Mouse (Mus musculus): ENCODE measurements around the gene Efna5. TPM values are rescaled to one million over a fixed set of nuclear protein-coding genes. Genes with fewer than 3 reads are reported as not detected.

The Efna5 gene
- total and polyA plus RNA-seq, 2 experiments: 0.94 to 2.1 TPM

GRCm38 (mm10) chr17:62883476-62884128, 2.5 kb upstream of the Efna5 start:
- no peaks in the 10 kb centered on the region for H3K79me2 ChIP-seq (ENCODE audit: control insufficient read depth, insufficient read depth, low read length)
- H3K27ac ChIP-seq (replicated peaks; ENCODE audit: insufficient read depth, low read depth, low read length): no peak overlapping the region
- WGBS: under 1% methylated on average over 34 of the region's 34 CpGs
- H3K27me3 ChIP-seq (ENCODE audit: control insufficient read depth, insufficient read depth, low read length): peaks cover 16% of the 10 kb centered on the region
- H3K9ac ChIP-seq (ENCODE audit: low read depth, low read length): no peak overlapping the region
- H3K36me3 ChIP-seq (ENCODE audit: control insufficient read depth, insufficient read depth, low read length): no peaks in the 10 kb centered on the region
- H3K4me1 ChIP-seq (ENCODE audit: control insufficient read depth, insufficient read depth, low read length): peaks cover 3% of the 10 kb centered on the region; the same call in 1 of the 2 replicates
- H3K4me3 ChIP-seq (ENCODE audit: insufficient read depth, low read depth, low read length): peak overlapping the region; percentile 43
- DNase-seq (ENCODE audit: extremely low read depth, low read depth, low spot score): peak; percentile 7
- TF ChIP-seq CTCF (IDR thresholded peaks at IDR 0.05; ENCODE audit: low read depth, low read length) (no peak), POLR2A (IDR thresholded peaks at IDR 0.05; ENCODE audit: extremely low read depth, insufficient read depth, low read length) (no peak)

DNA sequence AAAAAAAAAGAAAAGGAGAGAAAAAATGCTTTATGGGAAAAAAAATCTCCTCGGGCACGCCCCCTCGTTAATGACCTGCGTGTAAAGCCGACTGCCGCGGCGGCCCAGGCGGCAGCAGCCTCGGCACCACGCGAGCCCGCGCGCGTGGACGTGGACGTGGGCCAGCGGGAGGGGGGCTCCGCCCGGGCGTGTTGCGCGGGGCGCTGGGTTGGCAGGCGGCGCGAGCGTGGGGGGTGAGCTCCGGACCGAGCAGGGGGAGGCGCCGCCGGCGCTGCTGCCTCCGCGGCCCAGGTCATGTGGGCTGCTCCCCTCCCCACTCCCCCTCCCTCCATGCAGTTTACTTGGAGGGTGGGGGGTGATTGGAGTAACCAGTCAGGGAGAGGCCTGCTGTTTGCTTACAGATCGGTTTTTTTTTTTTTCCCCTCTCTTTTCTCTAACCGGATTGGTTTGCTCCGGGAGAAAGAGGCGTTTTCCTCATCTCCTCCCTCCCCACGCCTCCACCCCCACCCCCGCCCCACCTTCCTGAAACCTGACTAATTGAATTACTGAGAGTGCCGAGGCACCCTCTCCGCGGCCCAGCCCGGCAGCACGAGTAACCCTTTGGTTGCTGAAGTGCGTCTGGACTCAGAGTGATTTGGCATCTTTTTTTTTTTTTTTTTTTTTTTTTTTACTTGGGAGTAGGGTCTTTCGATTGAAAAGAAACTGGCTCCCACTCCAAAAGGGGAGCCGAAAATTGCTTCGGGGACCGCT, 1.8 kb upstream of the Efna5 start:
- Histone ChIP-seq H3K9ac (ENCODE audit: low read depth, low read length) (peak overlapping the region; percentile 52), H3K36me3 (ENCODE audit: control insufficient read depth, insufficient read depth, low read length) (no peaks in the 10 kb centered on the region), H3K4me3 (ENCODE audit: insufficient read depth, low read depth, low read length) (peak overlapping the region; percentile 64), H3K27ac (replicated peaks; ENCODE audit: insufficient read depth, low read depth, low read length) (no peak overlapping the region), H3K4me1 (ENCODE audit: control insufficient read depth, insufficient read depth, low read length) (peaks cover 3% of the 10 kb centered on the region; the same call in 1 of the 2 replicates), H3K79me2 (ENCODE audit: control insufficient read depth, insufficient read depth, low read length) (no peaks in the 10 kb centered on the region), H3K27me3 (ENCODE audit: control insufficient read depth, insufficient read depth, low read length) (peaks cover 16% of the 10 kb centered on the region)
- DNase-seq (ENCODE audit: extremely low read depth, low read depth, low spot score): peak; percentile 94
- TF ChIP-seq CTCF (IDR thresholded peaks at IDR 0.05; ENCODE audit: low read depth, low read length) (no peak), POLR2A (IDR thresholded peaks at IDR 0.05; ENCODE audit: extremely low read depth, insufficient read depth, low read length) (no peak)
- under 1% methylated on average over 48 of the region's 53 CpGs for WGBS

DNA sequence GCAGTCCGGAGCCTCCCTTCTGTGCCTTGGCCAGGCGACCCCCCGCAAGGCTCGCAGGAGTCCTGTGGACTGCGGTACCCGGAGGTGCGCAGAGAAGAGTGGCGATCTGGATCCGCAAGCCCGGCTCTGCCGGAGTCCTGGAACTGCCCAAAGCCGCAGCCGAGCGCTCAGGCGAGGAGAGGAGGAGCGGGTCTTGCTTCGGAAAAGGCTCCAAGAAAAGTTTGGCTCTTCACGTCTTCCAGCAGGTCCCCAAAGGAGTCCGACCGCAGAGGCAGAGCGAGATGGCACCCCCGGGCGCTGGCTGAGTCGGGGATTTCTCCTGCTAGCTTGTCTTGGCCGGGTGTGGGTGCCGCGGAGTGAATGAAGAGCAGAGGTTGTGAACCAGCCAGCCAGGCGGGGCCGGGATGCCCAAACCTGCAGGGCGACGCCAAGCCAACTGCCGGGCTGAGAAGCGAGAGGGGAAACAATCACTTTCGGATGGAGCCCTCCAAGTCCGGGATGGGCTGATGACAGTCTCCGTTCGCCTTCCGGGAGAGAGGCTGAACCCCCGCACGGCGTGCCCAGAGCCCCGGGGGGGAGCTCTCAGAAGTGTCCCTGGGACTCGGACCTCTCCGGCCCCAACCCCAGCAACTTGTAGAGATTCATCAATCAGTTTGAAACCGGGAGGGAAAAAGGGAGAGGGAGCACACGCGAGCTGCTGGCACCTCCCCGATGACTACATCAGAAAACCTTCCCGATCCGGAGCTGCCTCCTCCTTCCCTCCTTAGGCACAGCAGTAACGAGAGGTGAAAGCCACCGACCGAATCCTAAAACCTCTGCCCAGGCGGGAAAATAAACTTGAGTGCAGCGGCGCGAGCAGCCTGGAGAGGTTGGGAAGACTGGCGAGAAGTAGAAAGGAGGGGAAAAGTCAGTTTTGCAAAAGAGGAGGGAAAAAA, 941 bp upstream of the Efna5 start:
- 0 out of 2 replicates have a peak overlapping the region, but pooled peaks have one; percentile 13 for H3K9ac ChIP-seq (ENCODE audit: low read depth, low read length)
- WGBS: under 1% methylated on average over 57 of the region's 58 CpGs
- TF ChIP-seq POLR2A (IDR thresholded peaks at IDR 0.05; ENCODE audit: extremely low read depth, insufficient read depth, low read length) (no peak), CTCF (IDR thresholded peaks at IDR 0.05; ENCODE audit: low read depth, low read length) (no peak)
- H3K4me3 ChIP-seq (ENCODE audit: insufficient read depth, low read depth, low read length): peak overlapping the region; percentile 64
- H3K79me2 ChIP-seq (ENCODE audit: control insufficient read depth, insufficient read depth, low read length): no peaks in the 10 kb centered on the region
- no peak overlapping the region for H3K27ac ChIP-seq (replicated peaks; ENCODE audit: insufficient read depth, low read depth, low read length)
- peak; percentile 50 for DNase-seq (ENCODE audit: extremely low read depth, low read depth, low spot score)
- H3K36me3 ChIP-seq (ENCODE audit: control insufficient read depth, insufficient read depth, low read length): no peaks in the 10 kb centered on the region
- H3K4me1 ChIP-seq (ENCODE audit: control insufficient read depth, insufficient read depth, low read length): peaks cover 3% of the 10 kb centered on the region; the same call in 1 of the 2 replicates
- H3K27me3 ChIP-seq (ENCODE audit: control insufficient read depth, insufficient read depth, low read length): peaks cover 16% of the 10 kb centered on the region

DNA sequence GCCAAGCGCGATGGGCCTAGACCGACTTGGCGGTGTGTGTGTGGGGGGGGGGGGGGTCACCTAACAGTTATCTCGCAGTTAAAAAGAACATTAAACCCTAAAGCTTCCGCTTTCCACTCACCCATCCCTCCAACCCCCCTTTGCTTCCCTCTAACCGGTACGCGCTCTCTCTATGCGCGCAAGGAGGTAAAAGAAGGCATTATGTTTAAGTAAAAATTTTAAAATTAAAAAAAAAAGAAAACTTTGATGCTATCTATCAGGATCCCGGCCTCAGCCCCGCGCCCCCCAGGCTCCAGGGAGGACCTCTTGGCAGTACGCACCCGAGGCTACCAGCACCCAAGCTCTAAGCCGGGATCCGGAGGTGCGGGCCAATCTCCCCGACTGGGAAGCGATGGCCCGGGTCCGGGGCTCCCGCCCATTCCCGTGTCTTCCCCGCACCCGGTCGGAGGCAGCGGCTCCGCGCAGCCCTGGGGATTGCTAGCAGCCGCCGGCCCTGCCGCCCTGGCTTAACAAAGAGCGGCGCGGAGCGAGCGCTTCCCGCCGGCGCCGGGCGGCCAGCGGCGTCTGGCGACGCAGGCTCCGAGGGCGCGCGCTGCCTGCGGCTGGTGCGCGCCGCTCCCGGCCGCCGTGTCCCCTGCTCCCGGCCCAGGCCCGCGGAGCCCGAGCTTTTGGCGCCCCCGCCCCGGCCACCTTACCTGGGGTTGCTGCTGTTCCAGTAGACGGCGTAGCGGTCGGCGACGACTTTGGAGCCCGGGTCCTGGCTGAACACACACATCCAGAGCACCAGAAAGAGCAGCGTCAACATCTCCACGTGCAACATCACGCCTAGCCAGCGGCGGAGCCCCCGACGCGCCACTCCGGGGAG, 574 bp downstream of the Efna5 start:
- 1% methylated on average over 82 of the region's 82 CpGs for WGBS
- Histone ChIP-seq H3K27ac (replicated peaks; ENCODE audit: insufficient read depth, low read depth, low read length) (no peak overlapping the region), H3K9ac (ENCODE audit: low read depth, low read length) (peak overlapping the region; percentile 21), H3K27me3 (ENCODE audit: control insufficient read depth, insufficient read depth, low read length) (peaks cover 16% of the 10 kb centered on the region), H3K36me3 (ENCODE audit: control insufficient read depth, insufficient read depth, low read length) (no peaks in the 10 kb centered on the region), H3K4me3 (ENCODE audit: insufficient read depth, low read depth, low read length) (peak overlapping the region; percentile 64; the same call in 1 of the 2 replicates), H3K4me1 (ENCODE audit: control insufficient read depth, insufficient read depth, low read length) (peaks cover 3% of the 10 kb centered on the region; the same call in 1 of the 2 replicates), H3K79me2 (ENCODE audit: control insufficient read depth, insufficient read depth, low read length) (no peaks in the 10 kb centered on the region)
- TF ChIP-seq CTCF (IDR thresholded peaks at IDR 0.05; ENCODE audit: low read depth, low read length) (no peak), POLR2A (IDR thresholded peaks at IDR 0.05; ENCODE audit: extremely low read depth, insufficient read depth, low read length) (no peak)
- no peak for DNase-seq (ENCODE audit: extremely low read depth, low read depth, low spot score)
